Mouse (Mus musculus) kidney, postnatal 0 days (tissue): ENCODE data around the gene Hps1. TPM values are rescaled to one million over a fixed set of nuclear protein-coding genes. Genes with fewer than 3 reads are reported as not detected.

Experiments used
- ATAC-seq: fragments of 200-750 bp; cut with Nextera tagmentation; replicated peaks from 2 replicates; pipeline ENCODE4 v1.8.0; 2017; ENCODE audit warnings: low read depth, moderate number of reproducible peaks, moderate TSS enrichment, moderate library complexity; ENCODE audit not compliant: low FRiP score
- DNase-seq: peaks from one replicate; pipeline ENCODE4 v3.0.0-alpha.2; 2016; ENCODE audit warnings: low spot score
- H3K27ac ChIP-seq: fragments of 300-500 bp; sonication (generic); 2 replicates; pipeline ENCODE4 v1.5.1; 2014; ENCODE audit warnings: mild to moderate bottlenecking
- H3K27me3 ChIP-seq: fragments of 300-500 bp; sonication (generic); 2 replicates; pipeline ENCODE4 v1.6.1; 2014; ENCODE audit warnings: low read length, mixed read lengths; ENCODE audit not compliant: insufficient read depth
- H3K36me3 ChIP-seq: fragments of 300-500 bp; sonication (generic); 2 replicates; pipeline ENCODE4 v1.6.1; 2014; ENCODE audit warnings: low read length, mixed read lengths; ENCODE audit not compliant: insufficient read depth
- H3K4me1 ChIP-seq: fragments of 300-500 bp; sonication (generic); replicated peaks from 2 replicates; pipeline ENCODE4 v1.6.1; 2014; ENCODE audit warnings: antibody characterized with exemption, low read length, mixed read lengths; ENCODE audit not compliant: insufficient read depth
- H3K4me2 ChIP-seq: fragments of 300-500 bp; sonication (generic); 2 replicates; pipeline ENCODE4 v1.6.1; 2014; ENCODE audit warnings: mild to moderate bottlenecking, low read length, moderate library complexity, mixed read lengths
- H3K4me3 ChIP-seq: fragments of 300-500 bp; sonication (generic); replicated peaks from 2 replicates; pipeline ENCODE4 v1.5.1; 2014; ENCODE audit warnings: low read depth, low read length
- H3K9ac ChIP-seq: fragments of 300-500 bp; sonication (generic); 2 replicates; pipeline ENCODE4 v1.6.1; 2014; ENCODE audit warnings: low read depth, low read length
- H3K9me3 ChIP-seq: fragments of 300-500 bp; sonication (generic); replicated peaks from 2 replicates; pipeline ENCODE4 v1.6.1; 2016; ENCODE audit warnings: low read length, inconsistent platforms, mixed read lengths
- CTCF ChIP-seq: IDR thresholded peaks from 2 replicates; pipeline ENCODE4 v1.5.1; 2016; ENCODE audit warnings: antibody characterized with exemption, low read depth, mild to moderate bottlenecking, moderate library complexity
- WGBS: fragments of 180-500 bp; shearing (Covaris S2); extraction: QIAGEN DNeasy Blood & Tissue Kit; methylation state at CpG from one replicate; pipeline ENCODE4 v1.1.7; 2014; 5-methylcytosine and 5-hydroxymethylcytosine counted together
- polyA plus RNA-seq: library from polyadenylated mRNA; unstranded; fragments of >200 nt; fragmentation: Nextera tagmentation; extraction: Ambion mirVana; gene quantifications from 2 replicates; pipeline ENCODE4 v1.2.1, GENCODE M21; 2015

Gene Hps1
- polyA plus RNA-seq, 1 experiment from 2014 or later, result 12.9 TPM

GRCm38 (mm10) chr19:42741884-42742283 lies 37.9 kb downstream of the Hps1 start:
- H3K9me3 ChIP-seq, result no peaks in the 10 kb centered on the region
- H3K4me1 ChIP-seq, result no peaks in the 10 kb centered on the region
- TF ChIP-seq CTCF, result no peak
- 67% methylated on average over 14 of the region's 14 CpGs for WGBS
- H3K27me3 ChIP-seq, result no peaks in the 10 kb centered on the region
- H3K27ac ChIP-seq, result no peak overlapping the region
- no peak for ATAC-seq
- DNase-seq, result no peak
- H3K36me3 ChIP-seq, result no peaks in the 10 kb centered on the region
- H3K9ac ChIP-seq, result no peak overlapping the region
- no peak overlapping the region for H3K4me2 ChIP-seq
- no peak overlapping the region for H3K4me3 ChIP-seq

GRCm38 (mm10) chr19:42740163-42740899 lies 39.4 kb downstream of the Hps1 start:
- Histone ChIP-seq H3K27me3 (no peaks in the 10 kb centered on the region), H3K4me1 (no peaks in the 10 kb centered on the region), H3K4me2 (no peak overlapping the region), H3K4me3 (no peak overlapping the region), H3K9me3 (no peaks in the 10 kb centered on the region), H3K27ac (no peak overlapping the region), H3K9ac (no peak overlapping the region), H3K36me3 (no peaks in the 10 kb centered on the region)
- no peak for TF ChIP-seq CTCF
- WGBS, result 83% methylated on average over 8 of the region's 8 CpGs
- DNase-seq (no peak), ATAC-seq (no peak)

GRCm38 (mm10) chr19:42739734-42740133 lies 40.0 kb downstream of the Hps1 start:
- ATAC-seq, result no peak
- 60% methylated on average over 6 of the region's 6 CpGs for WGBS
- no peak for TF ChIP-seq CTCF

GRCm38 (mm10) chr19:42737753-42738152 lies 42.0 kb downstream of the Hps1 start:
- ATAC-seq, result no peak
- H3K4me3 ChIP-seq, result no peak overlapping the region
- H3K4me1 ChIP-seq, result no peaks in the 10 kb centered on the region
- 77% methylated on average over 9 of the region's 9 CpGs for WGBS
- H3K27ac ChIP-seq, result no peak overlapping the region
- no peaks in the 10 kb centered on the region for H3K27me3 ChIP-seq
- no peak overlapping the region for H3K9ac ChIP-seq
- H3K4me2 ChIP-seq, result no peak overlapping the region
- no peak for DNase-seq
- TF ChIP-seq CTCF, result no peak
- H3K9me3 ChIP-seq, result no peaks in the 10 kb centered on the region
- H3K36me3 ChIP-seq, result no peaks in the 10 kb centered on the region

More at GRCm38 (mm10) chr19:42739734-42740133, 40.0 kb downstream of the Hps1 start:
- no peak overlapping the region for H3K27ac ChIP-seq
- H3K4me2 ChIP-seq, result no peak overlapping the region
- no peaks in the 10 kb centered on the region for H3K4me1 ChIP-seq
- no peaks in the 10 kb centered on the region for H3K36me3 ChIP-seq
- H3K9me3 ChIP-seq, result no peaks in the 10 kb centered on the region
- H3K27me3 ChIP-seq, result no peaks in the 10 kb centered on the region
- H3K4me3 ChIP-seq, result no peak overlapping the region
- no peak overlapping the region for H3K9ac ChIP-seq
- DNase-seq, result no peak

GRCm38 (mm10) chr19:42734982-42735381 lies 44.8 kb downstream of the Hps1 start:
- WGBS, result 51% methylated on average over 5 of the region's 5 CpGs
- Histone ChIP-seq H3K4me3 (no peak overlapping the region), H3K9ac (no peak overlapping the region), H3K9me3 (no peaks in the 10 kb centered on the region), H3K27ac (no peak overlapping the region), H3K36me3 (no peaks in the 10 kb centered on the region), H3K4me2 (no peak overlapping the region), H3K4me1 (no peaks in the 10 kb centered on the region), H3K27me3 (no peaks in the 10 kb centered on the region)
- DNase-seq, result no peak
- no peak for TF ChIP-seq CTCF
- ATAC-seq, result no peak

- 81% methylated on average over 4 of the region's 4 CpGs for WGBS
- ATAC-seq (no peak), DNase-seq (no peak)
- Histone ChIP-seq H3K9ac (no peak overlapping the region), H3K4me3 (no peak overlapping the region), H3K9me3 (no peaks in the 10 kb centered on the region), H3K4me2 (no peak overlapping the region), H3K27me3 (no peaks in the 10 kb centered on the region), H3K36me3 (no peaks in the 10 kb centered on the region), H3K27ac (no peak overlapping the region), H3K4me1 (0 out of 2 replicates have a peak, but pooled peaks cover 3% of the 10 kb centered on the region)
- no peak for TF ChIP-seq CTCF
These were observed 52.4 kb downstream of the Hps1 start for GRCm38 (mm10) chr19:42727424-42727823.

- H3K4me1 ChIP-seq, result 0 out of 2 replicates have a peak, but pooled peaks cover 5% of the 10 kb centered on the region
- no peaks in the 10 kb centered on the region for H3K27me3 ChIP-seq
- no peak for ATAC-seq
- DNase-seq, result no peak
- WGBS, result 70% methylated on average over 10 of the region's 10 CpGs
- no peak overlapping the region for H3K27ac ChIP-seq
- H3K4me2 ChIP-seq, result no peak overlapping the region
- H3K36me3 ChIP-seq, result no peaks in the 10 kb centered on the region
- no peak overlapping the region for H3K9ac ChIP-seq
- no peaks in the 10 kb centered on the region for H3K9me3 ChIP-seq
- no peak for TF ChIP-seq CTCF
- no peak overlapping the region for H3K4me3 ChIP-seq
These were observed 53.0 kb downstream of the Hps1 start for GRCm38 (mm10) chr19:42726766-42727165.
